Mouse (Mus musculus) layer of hippocampus, postnatal 14 days (tissue): ENCODE results near the gene Mapkapk2. TPM values are rescaled to one million over a fixed set of nuclear protein-coding genes. Genes with fewer than 3 reads are reported as not detected.
"Not testable (repeated sequence)": the region's sequence is repeated elsewhere in the genome, so short reads cannot be mapped to it uniquely, and the experiment has no call there.

Source experiments
- DNase-seq, 2 experiments: peaks; one replicate each; pipeline ENCODE4 v3.0.0; 2021 to 2022; ENCODE audit warnings: low spot score in 2 of 2, mixed read lengths in 1 of 2
- total RNA-seq, 2 experiments: library from RNA; stranded (reverse); gene quantifications; 2 replicates each; pipeline ENCODE4 v1.2.3; 2021

Mapkapk2 gene
- total RNA-seq, 2 experiments from 2014 or later, result 26.1 to 30.4 TPM

GRCm38 (mm10) chr1:131051073-131051472, 46.6 kb downstream of the Mapkapk2 start:
- DNase-seq, result no peak

- no peak for DNase-seq
Measured at GRCm38 (mm10) chr1:131050617-131051016, 47.0 kb downstream of the Mapkapk2 start.

GRCm38 (mm10) chr1:131050011-131050410, 47.6 kb downstream of the Mapkapk2 start:
- DNase-seq, result no peak

GRCm38 (mm10) chr1:131049361-131049806, 48.2 kb downstream of the Mapkapk2 start:
- no peak for DNase-seq

- DNase-seq, result no peak
Measured at GRCm38 (mm10) chr1:131048946-131049345, 48.7 kb downstream of the Mapkapk2 start.

GRCm38 (mm10) chr1:131048121-131048863, 49.3 kb downstream of the Mapkapk2 start:
- DNase-seq, result no peak

- no peak for DNase-seq
Measured at GRCm38 (mm10) chr1:131046607-131047006, 51.0 kb downstream of the Mapkapk2 start.

- no peak for DNase-seq
Measured at GRCm38 (mm10) chr1:131045723-131046355, 51.8 kb downstream of the Mapkapk2 start.

- DNase-seq, result no peak
Measured at GRCm38 (mm10) chr1:131043636-131044035, 54.0 kb downstream of the Mapkapk2 start.

GRCm38 (mm10) chr1:131042721-131043120, 54.9 kb downstream of the Mapkapk2 start:
- DNase-seq, result no peak

GRCm38 (mm10) chr1:131042263-131042662, 55.4 kb downstream of the Mapkapk2 start:
- no peak for DNase-seq

- DNase-seq, result no peak
Measured at GRCm38 (mm10) chr1:131039479-131039878, 58.1 kb downstream of the Mapkapk2 start.

- peak in 1 of 2 experiments; percentile 41 for DNase-seq
Measured at GRCm38 (mm10) chr1:131038415-131039017, 59.1 kb downstream of the Mapkapk2 start.

- DNase-seq, result no peak
Measured at GRCm38 (mm10) chr1:131038001-131038400, 59.6 kb downstream of the Mapkapk2 start.

GRCm38 (mm10) chr1:131031267-131031666, 66.4 kb downstream of the Mapkapk2 start:
- DNase-seq, result no peak

GRCm38 (mm10) chr1:131030261-131030660, 67.4 kb downstream of the Mapkapk2 start:
- no peak for DNase-seq

- no peak for DNase-seq
Measured at GRCm38 (mm10) chr1:131029215-131029614, 68.4 kb downstream of the Mapkapk2 start.

- DNase-seq, result no peak
Measured at GRCm38 (mm10) chr1:131025843-131026190, 71.8 kb downstream of the Mapkapk2 start.

- no peak for DNase-seq
Measured at GRCm38 (mm10) chr1:131024900-131025842, 72.5 kb downstream of the Mapkapk2 start.

- DNase-seq, result not testable (repeated sequence)
Measured at GRCm38 (mm10) chr1:131023250-131023858, 74.3 kb downstream of the Mapkapk2 start.
